Mouse (Mus musculus) erythroblast, embryonic 14.5 days (primary cell): ENCODE measurements around the gene Fkbp2.

Experiments
- GATA1 ChIP-seq: IDR thresholded peaks from 2 replicates; pipeline ENCODE4 v1.6.1; 2012; ENCODE audit warnings: low read length, inconsistent platforms, mixed read lengths
- TAL1 ChIP-seq: IDR thresholded peaks from 3 replicates; pipeline ENCODE4 v1.6.1; 2012; ENCODE audit warnings: low read length, inconsistent platforms, mixed read lengths

DNA sequence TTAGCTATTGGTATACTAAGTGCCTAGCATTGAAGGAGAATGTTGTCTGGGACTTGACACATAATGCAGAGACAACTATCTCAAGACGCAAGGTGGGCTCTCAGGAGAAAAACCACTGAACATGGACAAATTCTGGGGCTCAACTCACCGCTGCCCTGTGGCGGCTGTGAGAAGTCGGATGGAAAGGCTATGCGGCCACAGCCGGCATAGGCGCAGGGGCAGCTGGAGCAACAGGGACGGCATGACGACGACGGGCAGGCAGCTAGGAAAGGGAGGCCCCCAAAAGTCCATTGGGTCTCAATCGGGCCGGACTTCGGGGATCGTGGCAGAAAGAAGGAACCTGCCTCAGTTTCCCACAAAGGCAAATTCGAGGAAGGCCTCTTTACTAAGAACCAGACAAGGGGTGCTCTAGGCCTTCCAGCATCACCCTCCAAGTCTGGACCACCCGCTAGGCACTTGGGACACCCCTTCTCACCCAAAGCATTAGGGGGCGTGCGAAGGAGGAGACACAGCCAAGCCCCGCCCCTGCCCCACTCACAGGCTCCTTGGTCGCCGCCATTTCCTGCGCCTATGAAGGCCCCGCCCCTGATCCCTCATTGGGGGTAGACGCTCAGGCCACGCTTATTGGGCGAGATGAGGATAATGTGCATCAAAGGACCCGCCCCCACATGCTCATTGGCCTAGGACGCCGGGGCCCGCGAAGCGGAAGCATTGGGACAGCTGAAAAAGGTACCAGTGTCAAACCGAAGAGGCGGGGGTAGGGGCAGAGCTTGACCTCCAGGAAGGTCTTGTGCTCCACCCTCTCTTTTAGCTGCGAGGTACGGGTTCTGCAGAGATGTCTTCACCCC is 11.9 kb upstream of the Fkbp2 start, which contains the start of gene Dnajc4:
- TF ChIP-seq GATA1 (no peak), TAL1 (no peak)
